Mouse (Mus musculus) bone marrow macrophage, adult 2 months (primary cell): ENCODE measurements around the gene Sept10. TPM values are rescaled to one million over a fixed set of nuclear protein-coding genes. Genes with fewer than 3 reads are reported as not detected.
A peak's percentile ranks its signal among the peaks of the same experiment; 100 is the strongest.

Experiments
- H3K27ac ChIP-seq: 2 replicates; pipeline ENCODE4 v1.5.1; 2012; ENCODE audit warnings: low read depth, low read length; ENCODE audit not compliant: insufficient read depth
- H3K4me1 ChIP-seq: 2 replicates; pipeline ENCODE4 v1.6.1; 2012; ENCODE audit warnings: low read length; ENCODE audit not compliant: control insufficient read depth, insufficient read depth
- H3K4me3 ChIP-seq: 2 replicates; pipeline ENCODE4 v1.5.1; 2012; ENCODE audit warnings: mild to moderate bottlenecking, low read length, moderate library complexity; ENCODE audit not compliant: insufficient read depth
- CTCF ChIP-seq: IDR thresholded peaks from 2 replicates; pipeline ENCODE4 v1.5.1; 2012; ENCODE audit warnings: low read depth, mild to moderate bottlenecking, low read length, moderate library complexity
- POLR2A ChIP-seq: IDR thresholded peaks from 2 replicates; pipeline ENCODE4 v1.6.1; 2012; ENCODE audit warnings: mild to moderate bottlenecking, low read depth, low read length, borderline replicate concordance
- polyA plus RNA-seq: library from polyadenylated mRNA; stranded (reverse); fragments of >200 nt; gene quantifications from 2 replicates; pipeline ENCODE4 v1.2.4, GENCODE M21; 2012; ENCODE audit not compliant: missing spikeins, insufficient read depth, insufficient read length

Gene Sept10
- polyA plus RNA-seq: 14.7 and 18.1 TPM in 2 replicates

DNA sequence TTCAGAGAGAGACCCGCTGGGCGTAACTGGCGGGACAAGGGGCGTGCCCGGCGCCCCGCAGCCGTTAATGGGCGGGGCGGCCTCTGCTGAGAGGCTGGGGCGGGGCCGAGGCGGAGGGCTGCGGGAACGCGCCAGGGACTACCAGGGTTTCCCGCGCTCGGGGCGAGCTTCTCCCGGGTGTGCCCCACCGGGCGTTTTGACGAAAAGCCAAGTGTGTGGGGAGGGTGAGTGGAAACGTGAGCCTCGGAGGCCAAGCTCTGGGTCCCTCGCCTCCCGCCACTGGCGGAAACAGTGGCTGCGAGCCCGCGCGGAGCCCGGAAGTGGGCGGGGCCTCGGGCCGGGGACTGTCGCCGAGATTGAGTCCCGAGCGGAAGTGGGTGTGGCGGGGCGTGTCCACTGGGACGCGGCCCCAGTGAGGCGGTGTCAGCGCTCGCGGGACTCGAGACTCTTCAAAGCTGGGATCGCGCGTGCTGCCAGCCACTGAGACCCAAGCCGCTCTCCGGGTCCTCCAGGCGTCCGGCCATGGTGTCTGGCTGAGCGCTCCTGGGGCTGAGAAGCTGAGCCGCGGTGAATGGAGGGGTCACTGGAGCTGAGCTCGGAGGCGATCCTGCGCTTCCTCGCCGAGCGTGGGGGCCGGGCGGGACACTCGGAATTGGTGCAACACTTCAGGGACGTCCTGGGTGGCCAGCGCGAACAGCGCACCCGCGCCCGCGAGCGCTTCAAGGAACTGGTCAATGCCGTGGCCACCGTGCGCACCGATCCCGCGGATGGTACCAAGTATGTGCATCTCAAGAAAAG lies at the start of gene Sept10, which contains the start of gene Sowahc:
TSS of gene Sept10 (minus strand) at position 375 of the 798 bp plus-strand sequence.
TSS of gene Sowahc (plus strand) at position 481 of the 798 bp plus-strand sequence.
- Histone ChIP-seq H3K4me1 (peaks cover 9% of the 10 kb centered on the region), H3K27ac (peak within 1 kb of the TSS; percentile 94), H3K4me3 (peak within 1 kb of the TSS; percentile 97)
- TF ChIP-seq POLR2A (no peak), CTCF (no peak)

DNA sequence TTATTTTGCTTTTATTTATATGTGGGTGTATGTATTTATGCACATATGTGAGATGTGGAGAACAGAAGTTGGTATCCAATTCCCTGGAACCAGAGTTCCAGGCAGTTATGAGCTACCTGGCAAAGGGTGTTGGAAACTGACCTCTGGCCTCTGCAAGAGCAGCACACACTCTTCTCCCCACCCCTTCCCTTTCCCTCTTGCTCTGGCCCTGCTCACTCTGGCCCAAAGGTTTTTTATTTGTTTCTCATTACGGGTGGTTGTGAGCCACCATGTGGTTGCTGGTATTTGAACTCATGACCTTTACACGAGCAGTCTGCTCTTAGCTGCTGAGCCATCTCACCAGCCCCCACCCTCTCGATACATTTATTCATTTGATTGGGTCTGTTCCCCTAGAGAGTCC lies 47.1 kb upstream of the Sept10 start:
- no peak for TF ChIP-seq CTCF
- no peak for TF ChIP-seq POLR2A
- Histone ChIP-seq H3K4me1 (peaks cover 23% of the 10 kb centered on the region), H3K4me3 (no peak overlapping the region), H3K27ac (no peak overlapping the region)

DNA sequence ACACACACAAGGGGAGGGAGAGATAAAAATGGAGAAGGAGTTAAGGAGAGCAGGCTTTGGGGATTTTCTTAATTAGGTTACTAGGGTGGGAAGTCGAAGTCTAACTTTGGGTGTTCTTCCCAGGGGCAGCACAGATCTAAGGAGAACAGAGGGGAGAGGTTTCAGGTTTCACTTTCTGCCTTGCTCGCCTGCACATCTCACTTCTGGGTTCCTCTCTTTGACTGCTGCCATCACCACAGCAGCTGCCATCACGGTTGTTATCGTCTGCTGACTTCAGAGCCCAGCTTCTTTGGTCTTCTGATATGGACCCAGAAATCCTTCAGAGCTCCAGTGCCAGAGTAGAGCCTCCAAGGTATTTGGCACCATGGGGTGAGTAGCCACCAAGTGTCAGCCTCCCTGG lies 46.5 kb upstream of the Sept10 start:
- TF ChIP-seq CTCF (no peak), POLR2A (no peak)
- no peak overlapping the region for H3K27ac ChIP-seq
- no peak overlapping the region for H3K4me3 ChIP-seq
- H3K4me1 ChIP-seq: peaks cover 27% of the 10 kb centered on the region

DNA sequence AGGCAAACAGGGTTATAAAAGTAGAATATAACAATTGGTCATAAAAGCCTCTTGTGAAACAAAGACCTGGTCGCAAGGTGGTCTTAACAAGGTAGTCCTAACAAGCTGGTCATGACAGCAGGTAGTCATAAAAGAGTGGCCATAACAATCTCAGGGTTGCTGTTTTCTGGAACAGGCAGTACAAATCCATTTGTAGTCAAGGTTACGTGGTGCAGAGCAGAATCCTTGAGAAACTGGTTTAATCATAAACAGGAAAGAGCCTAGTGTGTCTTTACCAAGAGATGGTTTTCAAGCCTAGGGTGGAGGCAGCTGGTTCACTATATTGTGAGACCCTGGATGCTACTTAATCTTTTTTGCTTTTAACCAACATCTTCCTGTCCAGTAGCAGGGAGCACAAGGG lies 45.6 kb upstream of the Sept10 start:
- peaks cover 35% of the 10 kb centered on the region for H3K4me1 ChIP-seq
- TF ChIP-seq CTCF (no peak), POLR2A (no peak)
- H3K27ac ChIP-seq: no peak overlapping the region
- no peak overlapping the region for H3K4me3 ChIP-seq

DNA sequence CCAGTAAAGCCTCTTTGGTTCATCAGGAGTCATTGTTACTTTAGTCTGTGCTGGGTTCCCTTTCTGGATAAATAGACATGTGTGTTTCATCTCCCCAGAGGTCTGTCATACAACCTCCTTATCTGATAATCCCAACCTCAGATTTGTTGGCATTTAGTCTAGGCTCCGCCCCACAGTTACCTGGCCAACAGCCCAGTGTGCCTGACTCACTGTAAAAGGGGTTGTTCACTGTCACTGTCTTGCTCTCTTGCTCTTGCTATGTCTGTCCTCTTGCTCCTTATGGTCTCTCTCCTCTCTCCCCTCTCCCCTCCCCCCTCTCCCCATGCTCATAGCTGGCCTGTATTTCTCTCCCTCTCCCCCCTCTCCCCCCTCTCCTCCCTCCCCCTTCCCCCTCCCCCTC lies 44.5 kb upstream of the Sept10 start:
- TF ChIP-seq CTCF (no peak), POLR2A (no peak)

DNA sequence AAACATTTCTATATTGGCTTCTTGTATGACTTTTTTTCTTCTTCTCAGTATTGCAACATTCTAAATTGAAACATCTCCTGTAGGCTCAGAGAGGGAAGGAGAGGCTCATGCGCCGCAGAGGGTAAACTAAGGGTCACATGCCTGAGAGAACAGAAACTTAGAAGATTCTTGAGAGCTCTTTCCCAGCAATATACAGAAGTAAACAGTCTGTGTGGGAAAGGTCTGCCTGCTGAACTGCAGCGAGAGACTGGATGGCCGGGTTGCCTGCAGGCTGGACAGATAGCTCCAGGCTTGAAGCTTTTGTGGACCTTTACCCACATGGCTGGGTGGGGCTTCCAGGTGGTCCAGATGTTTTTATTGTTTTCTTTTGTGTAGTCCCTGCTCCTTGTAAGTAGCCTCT lies 44.0 kb upstream of the Sept10 start:
- TF ChIP-seq POLR2A: no peak
- no peak for TF ChIP-seq CTCF
- Histone ChIP-seq H3K4me1 (peaks cover 43% of the 10 kb centered on the region), H3K27ac (peak overlapping the region; percentile 98), H3K4me3 (peak overlapping the region; percentile 47)

More for the DNA sequence above, 44.5 kb upstream of the Sept10 start:
- H3K4me3 ChIP-seq: peak overlapping the region; percentile 47
- peaks cover 43% of the 10 kb centered on the region for H3K4me1 ChIP-seq
- peak overlapping the region; percentile 98 for H3K27ac ChIP-seq

DNA sequence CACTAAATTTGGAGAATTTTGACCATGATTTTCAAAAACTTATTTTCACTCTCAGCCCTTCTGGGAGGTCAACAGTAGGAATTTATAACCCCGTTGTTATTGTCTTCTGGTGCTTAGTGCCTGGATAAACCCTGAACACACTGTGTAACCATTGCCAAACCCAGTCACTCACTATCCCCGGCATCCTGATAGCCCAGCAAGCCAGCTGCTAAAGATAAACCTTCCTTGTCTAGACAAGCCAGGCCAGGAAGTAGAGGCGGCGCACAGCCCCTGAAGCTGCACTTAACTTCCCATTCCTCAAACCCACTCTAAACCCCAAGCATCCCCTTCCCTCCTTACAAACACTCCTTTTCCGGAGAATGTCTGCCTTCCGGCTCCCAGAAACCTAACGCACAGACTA lies 43.4 kb upstream of the Sept10 start:
- Histone ChIP-seq H3K4me1 (peaks cover 42% of the 10 kb centered on the region), H3K4me3 (peak overlapping the region; percentile 44), H3K27ac (peak overlapping the region; percentile 95)
- no peak for TF ChIP-seq POLR2A
- TF ChIP-seq CTCF: no peak

DNA sequence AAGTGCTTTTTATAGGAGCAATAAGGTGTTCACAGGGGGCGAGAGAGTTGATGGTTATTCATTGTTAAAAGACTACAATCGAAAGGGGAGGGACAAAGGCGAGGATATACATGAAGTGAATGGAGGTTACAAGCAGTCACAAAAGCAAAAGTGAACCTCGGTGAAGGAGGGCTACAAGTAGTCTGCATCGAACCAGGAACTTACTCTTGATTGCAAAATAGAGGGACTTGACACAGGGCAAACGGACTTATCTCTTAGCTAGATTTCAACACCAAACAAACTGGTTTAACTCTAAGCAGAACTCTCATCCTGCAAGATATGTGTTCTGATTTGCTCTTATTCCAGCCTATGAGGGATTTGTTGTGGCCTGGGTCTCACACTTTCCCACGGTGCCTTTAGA lies 41.3 kb upstream of the Sept10 start:
- Histone ChIP-seq H3K4me3 (no peak overlapping the region), H3K27ac (0 out of 2 replicates have a peak overlapping the region, but pooled peaks have one; percentile 5), H3K4me1 (peaks cover 37% of the 10 kb centered on the region)
- TF ChIP-seq CTCF: no peak
- no peak for TF ChIP-seq POLR2A

DNA sequence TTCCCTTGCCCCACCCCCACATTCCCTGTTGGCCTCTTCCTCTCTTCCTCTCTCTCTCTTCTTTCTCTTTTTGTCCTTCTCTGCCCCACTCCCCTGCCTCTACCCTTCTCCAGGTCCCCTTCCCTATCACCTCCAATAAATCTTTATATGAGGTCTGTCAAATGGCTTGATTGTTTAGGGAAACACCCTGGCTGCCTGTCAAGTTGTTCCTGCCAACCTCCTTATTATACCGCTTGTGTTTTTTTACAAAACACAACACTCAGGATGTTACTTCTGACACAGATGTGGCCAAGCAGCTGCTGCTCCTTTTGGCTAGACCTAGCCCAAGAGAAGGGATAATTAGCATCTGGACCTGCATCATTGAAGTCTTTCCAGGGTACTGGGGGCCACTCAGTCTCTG lies 40.4 kb upstream of the Sept10 start:
- no peak overlapping the region for H3K27ac ChIP-seq
- H3K4me1 ChIP-seq: peaks cover 34% of the 10 kb centered on the region

DNA sequence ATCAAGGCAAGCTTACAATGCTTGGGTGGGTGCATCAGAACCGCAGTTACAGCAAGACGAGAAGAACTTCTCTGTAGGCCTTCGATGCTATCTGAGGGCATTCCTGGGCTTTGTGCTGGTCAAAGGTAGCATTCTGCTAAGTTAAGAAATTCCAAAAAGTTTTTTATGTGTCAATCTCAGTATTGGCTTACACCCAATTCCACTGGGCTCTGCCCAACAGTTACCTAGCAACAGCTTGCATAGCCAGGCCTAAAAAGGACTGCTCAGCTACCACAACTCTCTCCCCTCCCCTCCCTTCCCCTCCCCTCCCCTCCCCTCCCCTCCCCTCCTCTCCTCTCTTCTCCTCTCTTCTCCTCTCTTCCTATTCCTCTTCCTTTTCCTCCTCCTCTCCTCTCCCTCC lies 40.0 kb upstream of the Sept10 start:
- TF ChIP-seq POLR2A: no peak
- TF ChIP-seq CTCF: no peak
- H3K4me3 ChIP-seq: no peak overlapping the region
- H3K27ac ChIP-seq: no peak overlapping the region
- peaks cover 34% of the 10 kb centered on the region for H3K4me1 ChIP-seq

More for the DNA sequence above, 40.4 kb upstream of the Sept10 start:
- no peak overlapping the region for H3K4me3 ChIP-seq
- TF ChIP-seq CTCF: no peak
- no peak for TF ChIP-seq POLR2A

DNA sequence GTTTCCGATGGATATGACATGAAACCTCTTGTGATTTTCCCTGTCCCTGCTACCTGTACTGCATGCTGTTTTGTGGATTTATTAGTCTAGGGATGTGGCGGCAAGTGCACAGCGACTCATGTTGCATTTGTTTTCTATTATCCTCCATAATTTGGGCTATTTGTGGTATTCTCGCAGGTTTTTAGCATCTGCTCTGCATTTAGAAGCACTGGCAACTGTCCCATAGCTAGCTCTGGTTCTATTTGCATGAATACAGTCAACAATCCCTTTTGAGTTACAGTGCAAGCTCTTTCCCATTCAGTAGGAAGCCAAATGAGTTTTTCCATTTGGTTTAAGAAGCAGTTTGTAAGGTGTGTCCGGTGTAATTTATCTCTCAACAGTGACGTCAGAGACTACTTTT lies 37.9 kb upstream of the Sept10 start:
- TF ChIP-seq CTCF: no peak
- no peak for TF ChIP-seq POLR2A
- Histone ChIP-seq H3K4me3 (no peak overlapping the region), H3K27ac (no peak overlapping the region), H3K4me1 (peaks cover 28% of the 10 kb centered on the region)
